Mouse (Mus musculus): ENCODE results near the gene 1110065P20Rik. TPM values are rescaled to one million over a fixed set of nuclear protein-coding genes. Genes with fewer than 3 reads are reported as not detected.

The 1110065P20Rik gene
- polyA plus RNA-seq, 1 experiment from 2014 or later = 54.4 TPM

DNA sequence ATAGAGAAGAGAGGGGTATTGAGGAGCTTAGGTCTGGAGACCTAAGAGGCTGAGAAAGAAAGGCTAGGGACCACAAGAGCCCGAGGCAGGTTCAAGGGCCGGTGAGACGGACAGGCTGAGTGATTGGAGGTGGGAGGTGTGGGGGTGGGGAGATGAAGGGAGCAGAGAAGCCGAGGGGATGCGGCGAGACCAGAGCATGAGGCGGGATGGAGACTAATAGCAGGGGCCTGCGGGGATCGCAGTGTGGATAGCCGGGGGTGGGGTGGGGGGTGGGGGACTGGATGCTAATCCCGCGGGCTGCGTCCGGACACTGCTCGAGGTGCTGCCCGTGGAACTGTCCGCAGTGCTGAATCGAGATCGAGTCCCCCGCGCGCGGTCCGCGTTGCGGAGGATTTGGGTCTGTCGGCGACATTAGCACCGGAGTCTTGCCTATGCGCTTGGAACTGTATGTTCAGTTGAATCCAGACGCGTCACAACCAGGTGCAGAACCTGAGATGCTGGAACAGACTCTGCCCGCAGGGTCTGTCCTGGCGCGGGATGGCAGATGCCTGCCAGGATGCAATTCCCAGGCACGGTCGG is 31.2 kb upstream of the 1110065P20Rik start:
- H3K9me3 ChIP-seq (ENCODE audit: control insufficient read depth, low read length) = no peaks in the 10 kb centered on the region

DNA sequence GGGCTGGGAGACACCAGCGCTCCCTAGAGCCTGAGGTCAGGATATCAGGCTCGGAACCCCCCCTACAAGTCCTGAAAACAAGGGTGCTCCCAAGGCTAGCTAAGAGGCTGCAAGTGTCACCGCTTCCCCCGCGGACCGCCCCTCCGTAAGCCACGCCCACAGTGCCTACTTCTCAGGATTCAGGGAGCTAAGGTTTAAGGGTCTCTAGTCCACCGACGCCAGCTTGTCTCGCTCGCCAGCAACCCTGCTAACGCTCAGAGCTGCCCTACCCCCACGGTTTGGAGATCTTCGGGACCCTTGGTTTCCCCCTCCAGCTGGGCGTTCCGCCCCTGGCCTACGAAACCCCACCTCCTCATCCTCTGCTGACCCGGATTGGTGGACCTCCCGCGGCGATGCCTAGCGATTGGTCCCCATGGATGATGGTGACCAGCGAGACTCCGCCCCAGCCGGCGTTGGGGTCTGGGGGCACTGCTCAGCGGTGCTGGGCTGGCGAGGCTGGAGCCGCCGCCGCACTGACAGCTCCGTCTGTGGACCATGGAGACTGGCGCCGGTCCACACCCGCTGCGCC is 30.4 kb upstream of the 1110065P20Rik start:
- ATAC-seq (replicated peaks; ENCODE audit: low FRiP score, low TSS enrichment, low read depth) (peak; percentile 56), DNase-seq (ENCODE audit: low spot score) (peak; percentile 72)
- 1% methylated on average over 37 of the region's 37 CpGs for WGBS
- peak overlapping the region; percentile 26 for H3K4me3 ChIP-seq (ENCODE audit: low read depth, low read length)
- H3K4me2 ChIP-seq (ENCODE audit: low read length) = peak overlapping the region; percentile 57
- no peaks in the 10 kb centered on the region for H3K4me1 ChIP-seq (replicated peaks; ENCODE audit: control insufficient read depth, insufficient read depth, low read length)
- peaks cover 68% of the 10 kb centered on the region for H3K27me3 ChIP-seq (replicated peaks; ENCODE audit: control insufficient read depth, insufficient read depth, low read length)
- H3K36me3 ChIP-seq (ENCODE audit: control insufficient read depth, insufficient read depth, low read length) = no peaks in the 10 kb centered on the region
- no peak overlapping the region for H3K27ac ChIP-seq (ENCODE audit: low read depth)
- no peak overlapping the region for H3K9ac ChIP-seq (ENCODE audit: low read length)
- H3K9me3 ChIP-seq (ENCODE audit: control insufficient read depth, low read length) = no peaks in the 10 kb centered on the region

More for the DNA sequence above, 31.2 kb upstream of the 1110065P20Rik start:
- Histone ChIP-seq H3K9ac (ENCODE audit: low read length) (no peak overlapping the region), H3K4me2 (ENCODE audit: low read length) (peak overlapping the region; percentile 57; the same call in 1 of the 2 replicates), H3K4me3 (ENCODE audit: low read depth, low read length) (no peak overlapping the region; the same call in 1 of the 2 replicates), H3K27me3 (replicated peaks; ENCODE audit: control insufficient read depth, insufficient read depth, low read length) (peaks cover 71% of the 10 kb centered on the region), H3K36me3 (ENCODE audit: control insufficient read depth, insufficient read depth, low read length) (no peaks in the 10 kb centered on the region), H3K27ac (ENCODE audit: low read depth) (no peak overlapping the region), H3K4me1 (replicated peaks; ENCODE audit: control insufficient read depth, insufficient read depth, low read length) (no peaks in the 10 kb centered on the region)
- ATAC-seq (replicated peaks; ENCODE audit: low FRiP score, low TSS enrichment, low read depth) (peak; percentile 31; the same call in 1 of the 2 replicates), DNase-seq (ENCODE audit: low spot score) (peak; percentile 84)
- WGBS = 2% methylated on average over 37 of the region's 37 CpGs

DNA sequence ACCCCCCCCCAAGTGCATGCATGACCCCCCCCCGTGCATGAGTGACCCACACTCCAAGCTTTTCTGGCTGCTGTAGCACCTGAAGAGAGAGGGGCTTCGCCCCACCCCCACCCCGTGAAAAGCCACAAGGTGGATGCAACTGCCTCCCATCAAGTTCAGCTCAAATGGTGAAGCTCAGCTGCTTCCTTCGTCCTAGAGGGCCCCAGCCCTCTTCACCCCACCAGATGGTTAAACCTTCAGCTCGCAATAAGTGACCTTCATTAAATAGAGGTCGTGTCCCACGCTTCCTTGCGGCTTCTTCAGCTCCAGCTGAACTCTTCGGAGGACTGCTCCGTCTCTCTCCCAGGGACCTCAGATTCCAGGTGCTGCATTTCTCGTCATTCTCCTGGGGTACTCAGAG is 29.6 kb upstream of the 1110065P20Rik start, which contains the start of gene Epha10:
Epha10 (plus strand) TSS at position 301 of the 400 bp plus-strand sequence.
- Histone ChIP-seq H3K9ac (ENCODE audit: low read length) (no peak within 1 kb of the TSS), H3K36me3 (ENCODE audit: control insufficient read depth, insufficient read depth, low read length) (no peaks in the 10 kb centered on the region), H3K27ac (ENCODE audit: low read depth) (no peak within 1 kb of the TSS), H3K4me2 (ENCODE audit: low read length) (peak within 1 kb of the TSS; percentile 57), H3K4me1 (replicated peaks; ENCODE audit: control insufficient read depth, insufficient read depth, low read length) (no peaks in the 10 kb centered on the region), H3K4me3 (ENCODE audit: low read depth, low read length) (peak within 1 kb of the TSS; percentile 26), H3K27me3 (replicated peaks; ENCODE audit: control insufficient read depth, insufficient read depth, low read length) (peaks cover 59% of the 10 kb centered on the region), H3K9me3 (ENCODE audit: control insufficient read depth, low read length) (no peaks in the 10 kb centered on the region)
- ATAC-seq (replicated peaks; ENCODE audit: low FRiP score, low TSS enrichment, low read depth) = no peak
- DNase-seq (ENCODE audit: low spot score) = no peak
- WGBS = 5% methylated on average over 11 of the region's 11 CpGs

DNA sequence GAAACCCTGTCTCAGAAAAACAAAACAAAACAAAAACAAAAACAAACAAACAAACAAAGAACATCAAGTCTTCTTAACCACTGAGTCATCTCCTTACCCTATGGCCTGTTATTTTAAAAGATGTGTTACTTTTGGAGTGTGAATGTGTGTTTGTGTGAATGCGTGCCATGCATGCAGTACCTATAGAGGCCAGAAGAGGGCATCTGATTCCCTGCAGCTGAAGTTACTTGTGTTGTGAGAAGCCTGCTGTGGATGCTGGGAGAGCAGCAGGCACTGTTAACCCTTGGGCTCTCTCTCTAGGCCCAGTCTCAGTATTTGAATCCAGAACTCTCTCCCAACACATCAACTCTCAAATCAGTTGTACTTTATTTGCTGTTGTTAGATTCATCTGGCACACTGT is 21.7 kb upstream of the 1110065P20Rik start:
- ATAC-seq (replicated peaks; ENCODE audit: low FRiP score, low TSS enrichment, low read depth) = no peak
- Histone ChIP-seq H3K27ac (ENCODE audit: low read depth) (no peak overlapping the region), H3K27me3 (replicated peaks; ENCODE audit: control insufficient read depth, insufficient read depth, low read length) (no peaks in the 10 kb centered on the region), H3K4me3 (ENCODE audit: low read depth, low read length) (no peak overlapping the region), H3K4me2 (ENCODE audit: low read length) (no peak overlapping the region), H3K9me3 (ENCODE audit: control insufficient read depth, low read length) (no peaks in the 10 kb centered on the region), H3K4me1 (replicated peaks; ENCODE audit: control insufficient read depth, insufficient read depth, low read length) (no peaks in the 10 kb centered on the region), H3K9ac (ENCODE audit: low read length) (no peak overlapping the region), H3K36me3 (ENCODE audit: control insufficient read depth, insufficient read depth, low read length) (no peaks in the 10 kb centered on the region)
- no peak for DNase-seq (ENCODE audit: low spot score)
- WGBS = 93% methylated on average over 1 of the region's 1 CpGs

DNA sequence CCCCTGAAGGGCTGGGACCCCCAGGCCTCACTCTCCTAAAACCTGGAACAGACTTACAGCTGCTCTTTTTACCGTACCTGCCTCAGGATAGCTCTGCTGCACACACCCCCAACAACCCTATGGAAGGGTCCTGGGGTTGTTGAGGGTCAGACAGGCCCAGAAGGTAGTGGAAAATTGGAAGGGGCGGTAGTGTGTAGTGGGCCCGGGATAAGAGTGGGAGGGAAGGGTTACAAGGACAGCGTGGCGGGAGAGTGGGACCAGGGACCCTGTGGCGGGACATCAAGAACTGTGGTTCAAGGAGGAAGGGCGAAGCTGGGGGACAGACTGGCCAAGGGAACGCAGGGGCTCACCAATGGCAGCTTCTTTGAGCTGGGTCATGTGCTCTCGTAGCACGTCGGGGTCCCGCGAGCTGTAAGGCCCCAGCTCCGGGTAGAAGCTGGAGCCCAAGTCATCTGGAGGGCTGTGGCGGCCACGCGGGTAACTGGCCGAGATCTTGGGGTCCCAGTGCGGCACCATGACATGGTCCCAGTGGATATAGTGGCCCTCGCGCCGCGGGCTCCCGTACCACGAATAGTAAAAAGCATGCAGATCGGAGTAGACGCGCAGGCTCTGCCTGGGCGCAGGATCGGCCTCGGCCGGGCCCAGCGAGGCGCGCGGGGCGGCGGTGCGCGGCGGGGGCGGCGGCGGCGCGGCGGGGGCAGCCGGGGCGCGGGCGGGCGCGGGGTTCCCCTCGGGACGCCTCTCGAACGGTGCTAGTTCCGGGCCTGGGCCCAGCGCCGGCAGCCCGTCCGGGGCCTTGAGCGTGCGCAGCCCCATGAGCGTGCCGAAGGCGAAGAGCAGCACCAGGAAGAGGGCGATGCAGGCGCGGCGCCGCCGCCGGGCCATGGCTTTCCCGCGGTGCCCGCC is 10.5 kb upstream of the 1110065P20Rik start, which contains the start of gene Maneal:
Maneal (minus strand) TSS at position 889 of the 906 bp plus-strand sequence.
- ATAC-seq (replicated peaks; ENCODE audit: low FRiP score, low TSS enrichment, low read depth) (no peak; the same call in 1 of the 2 replicates), DNase-seq (ENCODE audit: low spot score) (no peak)
- H3K4me1 ChIP-seq (replicated peaks; ENCODE audit: control insufficient read depth, insufficient read depth, low read length) = no peaks in the 10 kb centered on the region
- 5% methylated on average over 60 of the region's 77 CpGs for WGBS
- no peak within 1 kb of the TSS for H3K27ac ChIP-seq (ENCODE audit: low read depth)
- H3K4me3 ChIP-seq (ENCODE audit: low read depth, low read length) = peak within 1 kb of the TSS; percentile 39
- H3K36me3 ChIP-seq (ENCODE audit: control insufficient read depth, insufficient read depth, low read length) = peaks cover 4% of the 10 kb centered on the region
- H3K9me3 ChIP-seq (ENCODE audit: control insufficient read depth, low read length) = no peaks in the 10 kb centered on the region
- H3K4me2 ChIP-seq (ENCODE audit: low read length) = peak within 1 kb of the TSS; percentile 72
- H3K27me3 ChIP-seq (replicated peaks; ENCODE audit: control insufficient read depth, insufficient read depth, low read length) = peaks cover 33% of the 10 kb centered on the region
- 0 out of 2 replicates have a peak within 1 kb of the TSS, but pooled peaks have one; percentile 27 for H3K9ac ChIP-seq (ENCODE audit: low read length)

DNA sequence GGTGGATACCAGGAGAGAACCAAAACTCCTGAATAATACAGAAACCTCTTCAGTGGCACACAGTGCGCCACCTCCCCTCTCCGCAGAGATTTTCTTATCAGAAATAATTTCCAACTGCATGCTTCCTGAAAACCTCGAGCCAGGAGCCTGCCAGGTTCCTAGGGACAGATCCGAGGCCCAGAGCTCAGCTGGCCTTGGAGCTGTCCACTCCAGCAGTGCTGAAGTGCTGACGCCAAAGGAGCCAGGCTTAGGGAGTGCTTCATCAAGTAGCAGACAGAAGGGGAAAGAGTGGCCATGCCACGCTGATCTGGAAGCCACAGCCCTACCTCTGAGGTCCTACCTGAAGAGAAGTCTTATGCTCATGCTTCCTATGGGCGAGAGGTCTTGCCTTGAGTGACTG is 9.4 kb upstream of the 1110065P20Rik start:
- H3K27ac ChIP-seq (ENCODE audit: low read depth) = no peak overlapping the region

DNA sequence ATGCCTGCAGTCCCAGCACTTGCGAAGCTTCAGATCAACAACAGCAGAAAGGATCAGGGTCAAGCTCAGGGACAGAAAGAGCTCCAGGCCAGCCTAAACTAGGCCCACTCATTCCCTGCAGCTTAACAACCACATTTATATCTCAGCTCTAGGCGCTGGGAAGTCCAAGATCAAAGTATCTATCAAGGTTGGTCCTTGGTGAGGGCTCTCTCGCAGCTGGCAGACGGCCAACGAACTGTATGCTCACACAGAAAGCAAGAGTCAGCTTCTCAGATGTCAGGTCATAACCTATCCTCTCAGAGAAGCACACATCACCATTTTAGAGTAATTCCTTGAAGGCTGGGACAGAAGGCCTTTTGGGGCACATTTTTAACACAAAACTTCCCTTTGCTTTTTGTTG is 7.4 kb upstream of the 1110065P20Rik start:
- Histone ChIP-seq H3K4me3 (ENCODE audit: low read depth, low read length) (no peak overlapping the region), H3K4me2 (ENCODE audit: low read length) (no peak overlapping the region), H3K9ac (ENCODE audit: low read length) (no peak overlapping the region), H3K27me3 (replicated peaks; ENCODE audit: control insufficient read depth, insufficient read depth, low read length) (peaks cover 28% of the 10 kb centered on the region), H3K4me1 (replicated peaks; ENCODE audit: control insufficient read depth, insufficient read depth, low read length) (no peaks in the 10 kb centered on the region), H3K9me3 (ENCODE audit: control insufficient read depth, low read length) (no peaks in the 10 kb centered on the region), H3K27ac (ENCODE audit: low read depth) (no peak overlapping the region), H3K36me3 (ENCODE audit: control insufficient read depth, insufficient read depth, low read length) (peaks cover 29% of the 10 kb centered on the region)
- ATAC-seq (replicated peaks; ENCODE audit: low FRiP score, low TSS enrichment, low read depth) (no peak), DNase-seq (ENCODE audit: low spot score) (no peak)
- 70% methylated on average over 5 of the region's 5 CpGs for WGBS

More for the DNA sequence above, 9.4 kb upstream of the 1110065P20Rik start:
- Histone ChIP-seq H3K4me1 (replicated peaks; ENCODE audit: control insufficient read depth, insufficient read depth, low read length) (no peaks in the 10 kb centered on the region), H3K9ac (ENCODE audit: low read length) (no peak overlapping the region), H3K4me2 (ENCODE audit: low read length) (no peak overlapping the region), H3K4me3 (ENCODE audit: low read depth, low read length) (no peak overlapping the region), H3K9me3 (ENCODE audit: control insufficient read depth, low read length) (no peaks in the 10 kb centered on the region), H3K27me3 (replicated peaks; ENCODE audit: control insufficient read depth, insufficient read depth, low read length) (peaks cover 33% of the 10 kb centered on the region), H3K36me3 (ENCODE audit: control insufficient read depth, insufficient read depth, low read length) (peaks cover 14% of the 10 kb centered on the region)
- DNase-seq (ENCODE audit: low spot score) (peak; percentile 95), ATAC-seq (replicated peaks; ENCODE audit: low FRiP score, low TSS enrichment, low read depth) (0 out of 2 replicates have a peak, but pooled peaks have one; percentile 16)
- 12% methylated on average over 7 of the region's 7 CpGs for WGBS

DNA sequence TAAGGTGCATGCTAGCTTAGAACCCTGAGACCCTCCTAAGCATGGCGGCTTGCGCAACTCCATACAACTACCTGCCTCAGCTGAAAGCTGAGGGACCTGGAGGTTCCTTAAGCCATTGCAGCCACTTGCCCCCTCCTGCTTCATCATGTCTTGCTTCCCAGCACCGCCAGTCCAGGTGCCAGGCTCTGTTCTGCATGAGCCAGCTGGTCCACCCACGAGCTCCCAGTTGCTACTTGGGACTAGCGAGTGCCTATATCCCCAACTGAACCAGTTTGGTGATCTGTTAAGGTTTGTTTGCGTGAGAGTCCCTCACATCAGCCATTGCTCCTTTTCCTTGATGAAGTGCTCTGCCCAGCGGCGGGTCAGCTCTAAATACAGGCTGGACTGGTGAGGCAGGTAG is 5.3 kb upstream of the 1110065P20Rik start:
- DNase-seq (ENCODE audit: low spot score) (no peak), ATAC-seq (replicated peaks; ENCODE audit: low FRiP score, low TSS enrichment, low read depth) (no peak)
- Histone ChIP-seq H3K4me1 (replicated peaks; ENCODE audit: control insufficient read depth, insufficient read depth, low read length) (peaks cover 8% of the 10 kb centered on the region), H3K9me3 (ENCODE audit: control insufficient read depth, low read length) (no peaks in the 10 kb centered on the region), H3K27ac (ENCODE audit: low read depth) (no peak overlapping the region), H3K9ac (ENCODE audit: low read length) (no peak overlapping the region), H3K36me3 (ENCODE audit: control insufficient read depth, insufficient read depth, low read length) (peaks cover 29% of the 10 kb centered on the region), H3K27me3 (replicated peaks; ENCODE audit: control insufficient read depth, insufficient read depth, low read length) (peaks cover 8% of the 10 kb centered on the region), H3K4me2 (ENCODE audit: low read length) (no peak overlapping the region), H3K4me3 (ENCODE audit: low read depth, low read length) (no peak overlapping the region)
- WGBS = 95% methylated on average over 8 of the region's 8 CpGs

Measured in intestine, embryonic 14.5 days (tissue).